Mouse (Mus musculus): ENCODE data around the gene Necap2. TPM values are rescaled to one million over a fixed set of nuclear protein-coding genes. Genes with fewer than 3 reads are reported as not detected.

The Necap2 gene
- polyA plus RNA-seq, 1 experiment from 2014 or later, result 66.6 TPM

DNA sequence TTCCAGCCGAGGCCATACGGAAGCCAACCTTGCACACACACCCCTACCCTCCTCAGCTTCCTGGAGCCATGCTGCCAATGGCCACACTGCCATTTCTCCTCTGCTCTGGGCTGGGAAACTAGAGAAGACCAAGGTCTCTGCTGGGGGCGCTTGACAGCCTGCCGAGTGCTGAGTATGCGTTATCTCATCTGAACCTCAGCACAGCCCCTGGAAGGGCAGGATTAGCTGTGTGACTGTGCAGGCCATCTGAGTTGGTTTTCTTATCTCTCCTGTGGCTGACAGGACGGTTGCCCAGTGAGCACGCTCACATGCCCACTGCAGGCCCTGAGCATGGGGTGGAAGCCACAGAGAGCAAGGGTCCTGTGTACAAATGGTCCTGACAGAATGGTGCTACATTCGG is 9.5 kb downstream of the Necap2 start:
- Histone ChIP-seq H3K4me3 (replicated peaks) (no peak overlapping the region), H3K27ac (no peak overlapping the region), H3K36me3 (peaks cover 54% of the 10 kb centered on the region), H3K9me3 (no peaks in the 10 kb centered on the region), H3K4me2 (replicated peaks) (no peak overlapping the region), H3K4me1 (replicated peaks) (no peaks in the 10 kb centered on the region), H3K9ac (no peak overlapping the region), H3K27me3 (replicated peaks) (no peaks in the 10 kb centered on the region)
- no peak for ATAC-seq
- WGBS, result 88% methylated on average over 8 of the region's 8 CpGs

DNA sequence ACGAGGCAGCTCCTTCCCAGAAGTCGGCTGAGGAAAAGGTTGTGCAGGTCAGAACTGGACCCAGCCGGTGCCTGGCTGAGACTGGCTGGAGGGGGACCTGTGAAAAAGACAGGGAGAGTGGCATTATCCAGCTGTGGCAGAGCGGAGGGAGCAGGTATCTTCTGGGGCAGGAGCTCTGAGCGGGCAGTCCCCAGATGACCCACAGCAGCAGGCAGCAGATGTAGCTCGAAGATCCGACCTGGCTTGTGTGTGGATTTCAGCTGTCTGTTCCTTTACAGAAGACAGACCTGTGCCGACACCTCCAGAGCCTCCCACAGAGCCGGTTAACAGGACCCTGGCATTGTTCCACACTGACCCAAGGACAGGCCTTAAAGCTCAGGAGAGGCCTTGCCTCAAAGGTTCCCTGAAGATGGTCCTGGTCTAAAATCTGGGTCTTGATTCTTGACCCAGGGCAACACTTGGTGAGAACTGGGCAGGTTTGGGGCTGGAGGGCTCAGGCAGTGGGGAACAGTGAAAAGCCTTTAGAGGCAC is 10.6 kb downstream of the Necap2 start:
- H3K36me3 ChIP-seq, result peaks cover 49% of the 10 kb centered on the region
- H3K4me1 ChIP-seq (replicated peaks), result no peaks in the 10 kb centered on the region
- no peak overlapping the region for H3K4me3 ChIP-seq (replicated peaks)
- H3K4me2 ChIP-seq (replicated peaks), result no peak overlapping the region
- 84% methylated on average over 9 of the region's 9 CpGs for WGBS
- 0 out of 2 replicates have a peak overlapping the region, but pooled peaks have one; percentile 36 for H3K27ac ChIP-seq
- H3K9me3 ChIP-seq, result no peaks in the 10 kb centered on the region
- no peak for ATAC-seq
- no peak overlapping the region for H3K9ac ChIP-seq
- H3K27me3 ChIP-seq (replicated peaks), result no peaks in the 10 kb centered on the region

DNA sequence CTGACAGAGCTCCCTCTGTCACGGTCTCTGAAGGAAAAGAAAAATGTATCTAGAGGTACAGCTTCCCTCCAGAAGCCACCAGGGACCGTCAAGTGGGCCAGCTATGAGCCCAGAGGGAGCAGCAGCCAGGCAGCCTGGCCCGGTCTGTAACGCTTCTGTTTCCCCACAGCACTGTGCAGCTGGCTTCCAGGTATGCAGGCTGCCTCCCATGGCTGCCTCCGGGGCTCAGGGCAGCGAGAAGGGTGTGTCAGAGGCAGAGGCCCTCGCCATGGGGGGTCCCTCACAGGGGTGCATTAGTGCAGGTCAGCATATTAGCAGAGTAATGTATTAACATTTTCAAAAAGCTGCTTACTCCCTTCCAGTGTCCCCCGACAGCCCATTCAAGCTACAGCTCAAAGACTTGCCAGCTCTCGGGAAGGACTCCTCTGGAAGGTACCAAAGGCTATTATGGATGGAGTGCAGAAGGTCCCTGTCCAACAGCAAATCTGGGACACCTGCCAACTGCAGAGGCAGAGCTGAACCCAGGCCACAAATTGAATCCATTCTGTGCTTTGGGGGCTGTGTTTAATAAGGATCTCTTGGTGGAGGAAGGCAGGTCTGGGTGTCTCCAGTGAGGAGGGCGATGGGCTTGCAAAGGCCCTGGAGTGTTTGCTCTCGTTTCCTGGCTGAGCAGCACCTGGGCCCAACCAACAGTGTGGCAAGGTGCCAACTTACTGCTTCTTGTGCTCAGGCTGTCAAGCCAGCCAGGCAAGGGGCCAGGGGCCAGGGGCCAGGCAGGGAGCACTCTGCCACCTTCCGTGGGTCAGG is 11.2 kb downstream of the Necap2 start:
- WGBS, result 75% methylated on average over 12 of the region's 12 CpGs
- no peak for ATAC-seq
- no peaks in the 10 kb centered on the region for H3K9me3 ChIP-seq
- H3K27me3 ChIP-seq (replicated peaks), result no peaks in the 10 kb centered on the region
- H3K4me2 ChIP-seq (replicated peaks), result no peak overlapping the region
- peak overlapping the region; percentile 36; the same call in 1 of the 2 replicates for H3K27ac ChIP-seq
- no peaks in the 10 kb centered on the region for H3K4me1 ChIP-seq (replicated peaks)
- peaks cover 44% of the 10 kb centered on the region for H3K36me3 ChIP-seq
- no peak overlapping the region for H3K9ac ChIP-seq
- H3K4me3 ChIP-seq (replicated peaks), result no peak overlapping the region

DNA sequence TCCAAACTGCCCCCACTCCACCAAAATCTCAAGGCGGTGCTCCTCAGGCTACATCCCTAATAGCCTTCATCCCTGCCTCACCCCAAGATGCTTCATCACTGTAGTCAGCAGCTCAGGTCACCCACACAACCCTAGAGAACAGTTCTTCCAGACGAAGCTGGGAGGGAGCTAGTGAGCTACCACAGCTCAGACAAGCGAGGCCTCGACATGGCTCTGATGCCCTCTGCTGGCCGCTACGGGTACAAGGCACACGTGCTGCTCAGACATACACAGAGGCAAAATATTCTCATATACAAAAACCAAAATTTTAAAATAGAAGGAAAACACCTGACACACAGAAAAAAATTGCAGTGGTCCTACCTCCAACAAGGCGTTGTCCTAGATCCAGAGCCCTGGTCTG is 13.0 kb downstream of the Necap2 start:
- 0 out of 2 replicates have a peak, but pooled peaks cover 2% of the 10 kb centered on the region for H3K4me1 ChIP-seq (replicated peaks)
- no peak overlapping the region for H3K27ac ChIP-seq
- 7% methylated on average over 8 of the region's 8 CpGs for WGBS
- no peaks in the 10 kb centered on the region for H3K9me3 ChIP-seq
- no peak overlapping the region for H3K4me2 ChIP-seq (replicated peaks)
- H3K9ac ChIP-seq, result no peak overlapping the region
- no peaks in the 10 kb centered on the region for H3K27me3 ChIP-seq (replicated peaks)
- peaks cover 31% of the 10 kb centered on the region for H3K36me3 ChIP-seq
- ATAC-seq, result peak; percentile 31; the same call in 1 of the 2 replicates
- H3K4me3 ChIP-seq (replicated peaks), result no peak overlapping the region

DNA sequence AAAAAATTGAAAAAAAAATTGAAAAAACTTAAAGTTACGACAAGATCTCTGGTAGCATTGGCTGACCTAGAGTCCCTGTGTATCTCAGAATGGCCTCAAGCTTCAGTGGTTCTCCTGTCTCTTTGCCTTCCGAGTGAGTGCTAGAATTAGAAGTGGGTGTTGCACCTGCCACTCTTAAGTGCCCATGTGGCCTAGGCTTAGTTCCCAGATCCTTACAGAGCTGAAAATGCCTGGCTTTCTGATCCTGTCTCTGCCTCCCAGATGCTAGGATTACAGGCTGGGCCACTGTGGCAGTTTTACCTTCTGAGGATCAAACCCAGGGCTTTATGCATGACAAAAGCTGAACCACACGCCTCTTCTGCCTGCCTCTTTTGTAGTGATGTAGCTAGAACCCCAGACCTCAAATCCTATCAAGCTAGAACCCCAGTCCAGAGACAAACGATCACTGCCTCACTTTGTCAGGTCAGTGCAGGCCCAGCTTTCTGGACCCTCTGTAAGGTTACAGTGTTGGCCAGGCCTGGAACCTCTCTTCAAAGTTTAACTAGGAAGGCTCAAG is 14.0 kb downstream of the Necap2 start:
- Histone ChIP-seq H3K36me3 (peaks cover 22% of the 10 kb centered on the region), H3K27ac (no peak overlapping the region), H3K27me3 (replicated peaks) (no peaks in the 10 kb centered on the region), H3K9ac (no peak overlapping the region), H3K4me1 (replicated peaks) (0 out of 2 replicates have a peak, but pooled peaks cover 6% of the 10 kb centered on the region), H3K9me3 (no peaks in the 10 kb centered on the region), H3K4me2 (replicated peaks) (no peak overlapping the region), H3K4me3 (replicated peaks) (no peak overlapping the region)
- 88% methylated on average over 4 of the region's 4 CpGs for WGBS
- no peak for ATAC-seq

DNA sequence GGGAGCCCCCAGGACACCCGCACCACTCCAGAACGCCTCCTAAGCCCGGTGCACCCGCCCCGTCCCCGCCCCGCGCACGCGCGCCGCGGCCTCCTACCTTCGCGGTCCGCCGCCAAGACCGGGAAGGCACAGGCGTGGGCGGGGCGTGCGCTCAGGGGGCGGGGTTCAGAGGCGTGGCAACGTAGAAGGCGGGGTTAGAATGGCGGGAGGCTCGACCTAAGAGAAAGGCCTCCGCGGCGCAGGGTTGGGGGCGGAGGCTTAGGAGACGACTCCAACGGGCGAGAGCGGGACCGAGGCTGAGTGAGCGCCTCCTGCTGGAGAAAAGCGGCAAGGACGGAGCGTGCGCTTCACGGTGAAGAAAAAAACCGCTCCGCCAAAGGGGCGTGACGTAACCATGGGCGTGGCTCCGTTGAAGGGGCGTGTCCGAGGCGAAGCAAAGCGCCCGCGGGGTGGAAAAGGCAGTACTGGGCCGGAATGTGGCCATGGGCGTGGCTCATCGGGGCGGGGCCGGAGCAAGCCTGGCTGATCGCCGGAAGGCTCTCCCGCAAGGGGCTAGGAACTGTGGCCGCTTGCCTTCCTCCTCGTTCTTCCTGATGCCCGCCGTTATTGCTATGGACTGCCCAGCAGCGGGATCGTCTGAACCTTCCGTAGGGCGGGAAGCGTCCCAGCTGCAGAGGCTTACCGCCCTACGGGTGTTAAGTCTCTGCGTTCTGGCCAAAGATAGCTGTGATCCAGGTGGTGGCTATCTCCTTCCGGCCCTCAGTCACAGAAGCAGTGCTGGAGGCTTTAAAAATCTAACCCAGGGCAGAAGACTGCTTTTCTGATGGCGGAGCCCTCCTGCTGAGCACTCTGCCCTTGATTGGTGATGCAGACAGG is 17.5 kb downstream of the Necap2 start, which contains the start of gene Crocc:
Gene Crocc (minus strand): TSS at position 125 of the 876 bp plus-strand sequence.
- peaks cover 6% of the 10 kb centered on the region; the same call in 1 of the 2 replicates for H3K4me1 ChIP-seq (replicated peaks)
- no peaks in the 10 kb centered on the region for H3K27me3 ChIP-seq (replicated peaks)
- no peaks in the 10 kb centered on the region for H3K9me3 ChIP-seq
- under 1% methylated on average over 77 of the region's 77 CpGs for WGBS
- peak within 1 kb of the TSS; percentile 60 for H3K4me3 ChIP-seq (replicated peaks)
- peak; percentile 97 for ATAC-seq
- H3K9ac ChIP-seq, result peak within 1 kb of the TSS; percentile 80
- peak within 1 kb of the TSS; percentile 90 for H3K27ac ChIP-seq
- H3K36me3 ChIP-seq, result peaks cover 3% of the 10 kb centered on the region; the same call in 1 of the 2 replicates
- H3K4me2 ChIP-seq (replicated peaks), result peak within 1 kb of the TSS; percentile 74

DNA sequence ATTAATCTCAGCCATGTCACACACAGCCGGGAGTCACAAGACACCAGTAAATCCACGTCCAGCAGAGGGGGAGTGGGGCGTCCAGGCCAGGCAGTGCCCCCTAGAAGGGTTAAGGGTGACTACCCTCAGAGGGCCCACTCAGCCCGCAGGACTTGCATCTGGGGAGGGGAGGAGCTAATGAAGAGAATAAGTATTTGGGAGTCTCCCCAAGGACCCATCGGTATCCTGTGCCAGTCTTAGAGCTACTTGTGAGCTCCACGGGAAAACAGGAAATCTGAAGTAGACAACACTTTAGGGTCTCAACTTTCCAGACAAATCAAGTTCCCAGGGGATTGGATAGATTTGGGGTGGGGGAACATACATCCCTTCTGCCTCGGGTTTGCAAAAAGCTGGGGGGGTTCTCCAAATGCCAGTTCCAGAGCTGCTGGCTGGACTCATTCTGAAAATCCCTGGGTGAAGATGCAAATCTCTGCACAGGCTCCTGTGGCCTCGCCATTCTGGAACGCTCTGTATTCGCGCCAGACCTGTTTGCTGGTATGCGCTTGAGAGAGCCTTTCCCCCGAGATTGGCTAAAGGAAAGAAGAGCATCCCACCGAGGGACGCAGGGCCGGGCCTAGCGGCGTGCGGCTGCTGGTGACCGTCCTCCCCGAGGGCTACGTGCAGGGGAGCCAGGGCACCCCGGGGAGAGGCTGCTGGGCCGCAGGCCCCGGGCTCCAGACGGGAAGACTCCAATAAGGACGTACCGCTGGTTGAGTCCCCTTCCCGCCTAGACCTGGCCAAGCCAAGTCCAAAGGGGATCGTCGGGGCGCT is 18.3 kb downstream of the Necap2 start:
- Histone ChIP-seq H3K4me1 (replicated peaks) (peaks cover 6% of the 10 kb centered on the region; the same call in 1 of the 2 replicates), H3K9me3 (no peaks in the 10 kb centered on the region), H3K27me3 (replicated peaks) (no peaks in the 10 kb centered on the region), H3K9ac (peak overlapping the region; percentile 80), H3K36me3 (0 out of 2 replicates have a peak, but pooled peaks cover 3% of the 10 kb centered on the region), H3K27ac (peak overlapping the region; percentile 90), H3K4me3 (replicated peaks) (peak overlapping the region; percentile 60), H3K4me2 (replicated peaks) (peak overlapping the region; percentile 74)
- 2% methylated on average over 32 of the region's 32 CpGs for WGBS
- peak; percentile 74 for ATAC-seq

DNA sequence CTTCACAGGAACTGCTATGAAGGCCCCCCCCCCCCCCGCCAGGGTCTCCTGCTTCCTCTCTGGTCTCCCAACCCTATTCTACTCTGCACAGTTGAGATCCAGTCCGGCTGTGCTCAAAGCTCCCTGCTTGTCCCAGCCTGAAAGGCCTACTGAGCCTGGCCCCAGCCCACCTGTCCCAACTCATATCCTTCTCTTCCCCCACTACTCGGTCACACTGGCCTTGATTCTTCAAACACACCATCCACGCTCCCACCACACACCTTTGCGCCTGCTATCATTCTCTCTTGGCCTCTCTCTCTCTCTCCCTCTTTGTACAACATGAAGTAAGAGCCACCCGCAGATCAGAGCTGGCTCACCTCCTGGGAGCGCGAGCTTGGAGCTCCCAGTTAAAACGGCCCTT is 19.3 kb downstream of the Necap2 start:
- Histone ChIP-seq H3K4me2 (replicated peaks) (peak overlapping the region; percentile 74; the same call in 1 of the 2 replicates), H3K27ac (no peak overlapping the region)
- 74% methylated on average over 9 of the region's 9 CpGs for WGBS

DNA sequence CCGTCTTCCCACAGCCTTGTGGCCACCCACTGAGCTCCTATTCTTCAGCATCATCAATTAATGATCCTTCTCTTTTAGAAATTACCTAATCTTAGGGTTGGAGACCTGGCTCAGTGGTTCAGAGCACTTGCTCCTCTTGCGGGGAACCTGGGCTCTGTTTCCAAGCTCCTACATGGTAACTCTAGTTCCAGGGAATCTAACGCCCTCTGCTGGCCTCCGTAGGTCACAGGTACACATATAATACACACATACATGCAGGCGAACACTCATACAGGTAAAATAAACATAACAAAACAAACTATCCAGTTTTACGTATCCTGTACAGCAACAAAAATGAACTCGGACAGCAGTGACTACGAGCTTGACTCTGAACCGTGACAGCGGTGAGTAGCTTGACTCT is 21.2 kb downstream of the Necap2 start:
- H3K27me3 ChIP-seq (replicated peaks), result no peaks in the 10 kb centered on the region
- ATAC-seq, result no peak
- no peak overlapping the region for H3K27ac ChIP-seq
- H3K9me3 ChIP-seq, result no peaks in the 10 kb centered on the region
- no peak overlapping the region for H3K4me2 ChIP-seq (replicated peaks)
- 92% methylated on average over 10 of the region's 10 CpGs for WGBS
- H3K4me3 ChIP-seq (replicated peaks), result no peak overlapping the region
- no peak overlapping the region for H3K9ac ChIP-seq
- peaks cover 10% of the 10 kb centered on the region; the same call in 1 of the 2 replicates for H3K36me3 ChIP-seq
- peaks cover 16% of the 10 kb centered on the region; the same call in 1 of the 2 replicates for H3K4me1 ChIP-seq (replicated peaks)

More for the DNA sequence above, 19.3 kb downstream of the Necap2 start:
- Histone ChIP-seq H3K4me1 (replicated peaks) (peaks cover 7% of the 10 kb centered on the region; the same call in 1 of the 2 replicates), H3K27me3 (replicated peaks) (no peaks in the 10 kb centered on the region), H3K9ac (no peak overlapping the region), H3K4me3 (replicated peaks) (no peak overlapping the region), H3K36me3 (peaks cover 10% of the 10 kb centered on the region; the same call in 1 of the 2 replicates), H3K9me3 (no peaks in the 10 kb centered on the region)
- ATAC-seq, result no peak

DNA sequence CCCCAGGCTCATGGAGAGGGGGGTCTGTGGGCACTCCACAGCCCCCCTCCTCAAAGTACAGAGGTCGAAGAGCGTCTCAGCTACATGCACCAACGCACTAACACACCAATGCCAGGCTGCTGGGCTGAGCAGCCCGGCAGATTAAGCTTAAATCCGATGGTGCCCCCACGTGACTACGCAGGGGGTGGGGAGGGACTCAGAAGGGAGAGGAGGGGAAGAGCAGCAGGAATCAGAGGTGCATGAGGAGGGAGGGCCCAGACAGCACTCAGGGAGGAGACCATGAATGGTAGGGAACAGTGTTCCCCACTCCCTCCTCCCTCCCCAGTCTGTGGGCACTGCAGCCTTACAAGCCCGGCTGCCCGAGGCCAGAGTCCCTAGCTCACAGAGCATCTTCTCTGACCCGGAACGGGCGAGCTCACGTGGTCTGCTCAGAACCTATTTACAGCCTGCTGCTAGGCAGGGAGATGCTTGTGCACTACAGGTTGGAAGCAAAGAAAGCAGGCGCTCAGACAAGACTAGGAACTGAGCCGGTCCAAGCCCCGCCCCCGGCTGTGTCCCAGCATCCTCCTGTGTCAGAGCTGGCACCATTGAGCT is 24.5 kb downstream of the Necap2 start:
- Histone ChIP-seq H3K9me3 (no peaks in the 10 kb centered on the region), H3K4me1 (replicated peaks) (peaks cover 11% of the 10 kb centered on the region; the same call in 1 of the 2 replicates), H3K27ac (no peak overlapping the region), H3K9ac (peak overlapping the region; percentile 17; the same call in 1 of the 2 replicates), H3K4me3 (replicated peaks) (no peak overlapping the region), H3K36me3 (peaks cover 10% of the 10 kb centered on the region; the same call in 1 of the 2 replicates), H3K27me3 (replicated peaks) (no peaks in the 10 kb centered on the region), H3K4me2 (replicated peaks) (0 out of 2 replicates have a peak overlapping the region, but pooled peaks have one; percentile 17)
- no peak for ATAC-seq
- WGBS, result 42% methylated on average over 17 of the region's 17 CpGs
